Mouse (Mus musculus) intestine, embryonic 15.5 days (tissue): ENCODE data around the gene Dbnl. TPM values are rescaled to one million over a fixed set of nuclear protein-coding genes. Genes with fewer than 3 reads are reported as not detected.

Experiments used
- ATAC-seq: fragments of 200-750 bp; cut with Nextera tagmentation; 2 replicates; pipeline ENCODE4 v1.8.0; 2017; ENCODE audit warnings: moderate TSS enrichment, moderate library complexity
- H3K27ac ChIP-seq: fragments of 300-500 bp; sonication (generic); 2 replicates; pipeline ENCODE4 v1.5.1; 2015; ENCODE audit warnings: mild to moderate bottlenecking, inconsistent platforms
- H3K27me3 ChIP-seq: fragments of 300-500 bp; sonication (generic); replicated peaks from 2 replicates; pipeline ENCODE4 v1.6.1; 2015; ENCODE audit warnings: inconsistent platforms
- H3K36me3 ChIP-seq: fragments of 300-500 bp; sonication (generic); 2 replicates; pipeline ENCODE4 v1.6.1; 2015; ENCODE audit warnings: inconsistent platforms
- H3K4me1 ChIP-seq: fragments of 300-500 bp; sonication (generic); replicated peaks from 2 replicates; pipeline ENCODE4 v1.6.1; 2015; ENCODE audit warnings: inconsistent platforms
- H3K4me2 ChIP-seq: fragments of 300-500 bp; sonication (generic); replicated peaks from 2 replicates; pipeline ENCODE4 v1.6.1; 2015; ENCODE audit warnings: mild to moderate bottlenecking, inconsistent platforms
- H3K4me3 ChIP-seq: fragments of 300-500 bp; sonication (generic); replicated peaks from 2 replicates; pipeline ENCODE4 v1.5.1; 2015; ENCODE audit warnings: inconsistent platforms
- H3K9ac ChIP-seq: fragments of 300-500 bp; sonication (generic); 2 replicates; pipeline ENCODE4 v1.6.1; 2015; ENCODE audit warnings: inconsistent platforms
- H3K9me3 ChIP-seq: fragments of 300-500 bp; sonication (generic); 2 replicates; pipeline ENCODE4 v1.6.1; 2016; ENCODE audit warnings: inconsistent platforms
- WGBS: fragments of 180-500 bp; shearing (Covaris S2); methylation state at CpG from one replicate; pipeline ENCODE4 v1.1.7; 2015; 5-methylcytosine and 5-hydroxymethylcytosine counted together
- polyA plus RNA-seq: library from polyadenylated mRNA; unstranded; fragments of >200 nt; fragmentation: Nextera tagmentation; extraction: Ambion mirVana; gene quantifications from 2 replicates; pipeline ENCODE4 v1.2.1, GENCODE M21; 2015

Gene Dbnl
- polyA plus RNA-seq, 1 experiment from 2014 or later: 127 TPM

GRCm38 (mm10) chr11:5825432-5825831 lies 37.1 kb downstream of the Dbnl start:
- no peak overlapping the region for H3K9ac ChIP-seq
- H3K27me3 ChIP-seq: no peaks in the 10 kb centered on the region
- H3K36me3 ChIP-seq: peaks cover 17% of the 10 kb centered on the region; the same call in 1 of the 2 replicates
- ATAC-seq: no peak
- H3K4me1 ChIP-seq: no peaks in the 10 kb centered on the region
- H3K9me3 ChIP-seq: no peaks in the 10 kb centered on the region
- H3K4me3 ChIP-seq: no peak overlapping the region
- H3K27ac ChIP-seq: no peak overlapping the region
- H3K4me2 ChIP-seq: no peak overlapping the region

DNA sequence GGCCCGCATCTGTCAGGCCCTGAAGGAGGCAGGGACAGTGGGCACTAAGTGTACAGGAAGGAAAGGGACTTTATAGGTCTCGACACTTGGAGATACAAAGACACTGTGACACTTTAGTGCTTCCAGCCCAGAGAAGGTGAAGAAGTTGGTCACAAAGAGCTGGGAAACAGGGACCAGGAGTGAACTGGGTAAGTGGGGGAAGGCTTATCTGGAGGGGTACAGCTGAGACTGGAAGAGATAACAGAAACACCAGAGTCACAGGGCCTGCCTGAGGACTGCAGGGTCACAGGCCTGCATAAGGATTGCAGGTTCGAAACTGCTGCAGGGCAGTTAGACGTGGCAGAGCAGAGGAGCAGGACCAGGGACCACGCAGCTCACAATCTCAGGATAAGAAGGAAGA lies 39.6 kb downstream of the Dbnl start:
- H3K9me3 ChIP-seq: no peaks in the 10 kb centered on the region
- no peak for ATAC-seq
- no peak overlapping the region for H3K4me3 ChIP-seq
- no peak overlapping the region for H3K27ac ChIP-seq
- 95% methylated on average over 5 of the region's 5 CpGs for WGBS
- H3K27me3 ChIP-seq: no peaks in the 10 kb centered on the region
- no peak overlapping the region for H3K9ac ChIP-seq
- H3K4me1 ChIP-seq: no peaks in the 10 kb centered on the region
- H3K4me2 ChIP-seq: no peak overlapping the region
- peaks cover 17% of the 10 kb centered on the region; the same call in 1 of the 2 replicates for H3K36me3 ChIP-seq

DNA sequence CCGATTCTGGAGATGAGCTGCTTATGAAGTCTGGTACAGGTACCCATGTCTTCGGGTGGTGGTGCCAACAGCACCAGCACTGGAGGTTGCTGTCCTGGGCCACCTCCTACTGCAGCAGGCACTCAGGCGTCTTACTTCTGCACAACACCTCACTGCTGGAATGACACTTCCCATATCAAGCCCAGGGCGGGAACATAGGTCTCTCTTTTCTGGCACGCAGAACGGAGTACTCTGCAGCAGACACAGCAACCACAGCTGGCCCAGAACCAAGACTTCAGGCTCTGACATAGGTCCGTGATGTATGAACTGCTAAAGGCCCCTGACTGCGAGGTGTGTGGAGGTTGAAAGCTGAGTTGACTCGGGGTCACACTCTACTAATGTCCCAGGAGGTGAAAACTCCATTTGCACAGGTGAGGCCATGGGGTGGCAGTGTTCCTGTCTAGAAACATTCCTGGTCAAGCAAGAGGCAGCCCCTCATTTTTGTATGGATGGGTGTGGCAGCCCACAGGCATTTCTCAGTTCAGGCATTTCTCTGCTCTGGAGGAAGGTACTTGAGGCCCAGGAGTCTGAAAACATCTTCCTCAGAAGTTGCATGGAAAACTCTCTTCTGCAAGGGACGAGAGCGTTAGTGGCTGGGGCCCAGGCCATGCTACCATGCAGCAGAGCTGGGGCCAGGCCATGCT lies 40.4 kb downstream of the Dbnl start:
- Histone ChIP-seq H3K36me3 (peaks cover 21% of the 10 kb centered on the region; the same call in 1 of the 2 replicates), H3K9me3 (no peaks in the 10 kb centered on the region), H3K4me3 (no peak overlapping the region), H3K27me3 (no peaks in the 10 kb centered on the region), H3K4me2 (no peak overlapping the region), H3K9ac (no peak overlapping the region), H3K27ac (no peak overlapping the region), H3K4me1 (no peaks in the 10 kb centered on the region)
- 88% methylated on average over 11 of the region's 11 CpGs for WGBS
- ATAC-seq: no peak

GRCm38 (mm10) chr11:5829327-5829726 lies 41.0 kb downstream of the Dbnl start:
- Histone ChIP-seq H3K27me3 (no peaks in the 10 kb centered on the region), H3K9ac (no peak overlapping the region), H3K4me3 (no peak overlapping the region), H3K36me3 (peaks cover 22% of the 10 kb centered on the region; the same call in 1 of the 2 replicates), H3K4me1 (no peaks in the 10 kb centered on the region), H3K9me3 (no peaks in the 10 kb centered on the region), H3K4me2 (no peak overlapping the region), H3K27ac (no peak overlapping the region)
- WGBS: 89% methylated on average over 12 of the region's 12 CpGs
- ATAC-seq: no peak

DNA sequence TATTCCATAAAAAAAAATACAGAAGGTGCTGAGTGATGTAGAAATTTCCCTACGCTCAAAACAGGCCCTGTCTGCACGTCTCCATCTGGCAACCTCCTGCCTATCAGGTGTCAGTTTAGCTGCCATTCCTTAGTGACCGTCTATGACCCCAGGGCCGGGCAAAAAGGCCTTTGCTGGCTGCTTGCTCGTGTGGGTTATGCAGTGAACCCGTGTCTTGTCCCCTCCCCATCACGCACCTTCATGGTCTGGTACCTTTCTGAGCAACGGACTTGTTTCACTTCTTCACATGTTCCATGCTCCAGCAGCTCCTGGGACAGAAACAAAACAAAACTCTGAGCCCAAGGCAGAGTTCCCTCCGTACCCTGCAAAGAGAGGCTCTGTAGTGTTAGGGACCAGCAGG lies 46.2 kb downstream of the Dbnl start:
- WGBS: 88% methylated on average over 9 of the region's 9 CpGs
- no peaks in the 10 kb centered on the region for H3K27me3 ChIP-seq
- H3K27ac ChIP-seq: no peak overlapping the region
- no peak overlapping the region for H3K4me2 ChIP-seq
- H3K4me1 ChIP-seq: 0 out of 2 replicates have a peak, but pooled peaks cover 2% of the 10 kb centered on the region
- peaks cover 13% of the 10 kb centered on the region; the same call in 1 of the 2 replicates for H3K36me3 ChIP-seq
- no peak overlapping the region for H3K9ac ChIP-seq
- H3K4me3 ChIP-seq: no peak overlapping the region
- ATAC-seq: no peak
- H3K9me3 ChIP-seq: no peaks in the 10 kb centered on the region

- WGBS: 89% methylated on average over 7 of the region's 7 CpGs
- Histone ChIP-seq H3K4me1 (0 out of 2 replicates have a peak, but pooled peaks cover 2% of the 10 kb centered on the region), H3K4me2 (no peak overlapping the region), H3K36me3 (peaks cover 9% of the 10 kb centered on the region; the same call in 1 of the 2 replicates), H3K4me3 (no peak overlapping the region), H3K9me3 (no peaks in the 10 kb centered on the region), H3K9ac (no peak overlapping the region), H3K27ac (no peak overlapping the region), H3K27me3 (no peaks in the 10 kb centered on the region)
- no peak for ATAC-seq
Measured at GRCm38 (mm10) chr11:5835057-5835456, 46.8 kb downstream of the Dbnl start.

GRCm38 (mm10) chr11:5836126-5836525 lies 47.8 kb downstream of the Dbnl start:
- Histone ChIP-seq H3K4me2 (no peak overlapping the region), H3K27ac (no peak overlapping the region), H3K36me3 (peaks cover 9% of the 10 kb centered on the region; the same call in 1 of the 2 replicates), H3K27me3 (no peaks in the 10 kb centered on the region), H3K9ac (no peak overlapping the region), H3K9me3 (no peaks in the 10 kb centered on the region), H3K4me3 (no peak overlapping the region), H3K4me1 (0 out of 2 replicates have a peak, but pooled peaks cover 2% of the 10 kb centered on the region)
- 61% methylated on average over 1 of the region's 1 CpGs for WGBS
- ATAC-seq: no peak

GRCm38 (mm10) chr11:5837251-5838246 lies 49.3 kb downstream of the Dbnl start, which contains the start of gene Polm:
Polm (minus strand) TSS chr11:5838016.
- H3K9ac ChIP-seq: peak within 1 kb of the TSS; percentile 82
- H3K36me3 ChIP-seq: peaks cover 9% of the 10 kb centered on the region; the same call in 1 of the 2 replicates
- H3K4me1 ChIP-seq: 0 out of 2 replicates have a peak, but pooled peaks cover 2% of the 10 kb centered on the region
- peak within 1 kb of the TSS; percentile 87 for H3K27ac ChIP-seq
- under 1% methylated on average over 63 of the region's 63 CpGs for WGBS
- peak within 1 kb of the TSS; percentile 72 for H3K4me3 ChIP-seq
- no peaks in the 10 kb centered on the region for H3K27me3 ChIP-seq
- H3K4me2 ChIP-seq: peak within 1 kb of the TSS; percentile 86
- peak; percentile 99 for ATAC-seq
- no peaks in the 10 kb centered on the region for H3K9me3 ChIP-seq

DNA sequence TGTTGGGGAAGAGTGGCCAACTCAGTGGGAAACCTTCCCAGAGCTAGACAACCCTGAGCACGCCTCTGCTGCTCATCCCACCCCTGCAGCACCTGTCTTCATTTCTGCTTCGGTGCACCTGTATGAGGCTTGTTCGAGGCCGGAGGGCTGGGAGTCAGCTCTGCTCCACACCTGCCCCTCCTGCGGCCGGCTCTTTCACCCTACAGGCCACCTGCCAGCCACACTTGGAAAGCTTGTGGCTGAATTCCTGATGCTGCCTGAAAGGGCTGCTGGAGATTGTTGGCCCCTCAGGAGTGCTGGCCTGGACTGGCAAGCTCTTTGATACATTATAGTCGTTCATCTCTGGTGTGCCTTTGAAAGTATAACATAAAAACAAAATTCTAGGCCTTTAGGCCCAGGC lies 52.1 kb downstream of the Dbnl start:
- H3K27ac ChIP-seq: no peak overlapping the region
- H3K36me3 ChIP-seq: no peaks in the 10 kb centered on the region
- ATAC-seq: no peak
- H3K4me2 ChIP-seq: no peak overlapping the region
- no peaks in the 10 kb centered on the region for H3K27me3 ChIP-seq
- no peak overlapping the region for H3K4me3 ChIP-seq
- H3K9ac ChIP-seq: no peak overlapping the region
- 86% methylated on average over 7 of the region's 7 CpGs for WGBS
- H3K9me3 ChIP-seq: no peaks in the 10 kb centered on the region
- H3K4me1 ChIP-seq: 0 out of 2 replicates have a peak, but pooled peaks cover 2% of the 10 kb centered on the region

- no peaks in the 10 kb centered on the region for H3K36me3 ChIP-seq
- H3K27ac ChIP-seq: no peak overlapping the region
- H3K9ac ChIP-seq: no peak overlapping the region
- 0 out of 2 replicates have a peak, but pooled peaks cover 2% of the 10 kb centered on the region for H3K4me1 ChIP-seq
- ATAC-seq: no peak
- no peaks in the 10 kb centered on the region for H3K9me3 ChIP-seq
- no peak overlapping the region for H3K4me3 ChIP-seq
- H3K27me3 ChIP-seq: no peaks in the 10 kb centered on the region
- WGBS: 95% methylated on average over 2 of the region's 2 CpGs
- no peak overlapping the region for H3K4me2 ChIP-seq
Measured at GRCm38 (mm10) chr11:5841751-5842150, 53.5 kb downstream of the Dbnl start.

DNA sequence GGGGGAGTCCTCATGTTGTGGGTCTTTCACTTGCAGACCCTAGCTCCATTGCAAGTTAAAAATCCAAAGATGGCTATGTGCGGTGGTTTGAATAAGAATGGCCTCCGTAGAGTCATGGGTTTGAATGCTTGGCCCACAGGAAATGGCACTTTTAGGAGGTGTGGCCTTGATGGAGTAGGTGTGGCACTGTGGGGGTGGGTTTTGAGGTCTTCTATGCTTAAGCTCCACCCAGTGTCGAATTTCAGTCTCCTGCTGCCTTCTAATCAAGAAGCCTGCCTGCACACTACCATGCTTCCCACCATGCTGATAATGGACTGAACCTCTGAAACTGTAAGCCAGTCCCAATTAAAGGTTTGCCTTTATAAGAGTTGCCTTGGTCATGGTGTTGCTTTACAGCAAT lies 54.8 kb downstream of the Dbnl start:
- Histone ChIP-seq H3K27ac (no peak overlapping the region), H3K4me2 (no peak overlapping the region), H3K9ac (no peak overlapping the region), H3K4me3 (no peak overlapping the region), H3K36me3 (no peaks in the 10 kb centered on the region), H3K27me3 (no peaks in the 10 kb centered on the region), H3K9me3 (no peaks in the 10 kb centered on the region), H3K4me1 (no peaks in the 10 kb centered on the region)
- no peak for ATAC-seq
- WGBS: 80% methylated on average over 3 of the region's 3 CpGs

DNA sequence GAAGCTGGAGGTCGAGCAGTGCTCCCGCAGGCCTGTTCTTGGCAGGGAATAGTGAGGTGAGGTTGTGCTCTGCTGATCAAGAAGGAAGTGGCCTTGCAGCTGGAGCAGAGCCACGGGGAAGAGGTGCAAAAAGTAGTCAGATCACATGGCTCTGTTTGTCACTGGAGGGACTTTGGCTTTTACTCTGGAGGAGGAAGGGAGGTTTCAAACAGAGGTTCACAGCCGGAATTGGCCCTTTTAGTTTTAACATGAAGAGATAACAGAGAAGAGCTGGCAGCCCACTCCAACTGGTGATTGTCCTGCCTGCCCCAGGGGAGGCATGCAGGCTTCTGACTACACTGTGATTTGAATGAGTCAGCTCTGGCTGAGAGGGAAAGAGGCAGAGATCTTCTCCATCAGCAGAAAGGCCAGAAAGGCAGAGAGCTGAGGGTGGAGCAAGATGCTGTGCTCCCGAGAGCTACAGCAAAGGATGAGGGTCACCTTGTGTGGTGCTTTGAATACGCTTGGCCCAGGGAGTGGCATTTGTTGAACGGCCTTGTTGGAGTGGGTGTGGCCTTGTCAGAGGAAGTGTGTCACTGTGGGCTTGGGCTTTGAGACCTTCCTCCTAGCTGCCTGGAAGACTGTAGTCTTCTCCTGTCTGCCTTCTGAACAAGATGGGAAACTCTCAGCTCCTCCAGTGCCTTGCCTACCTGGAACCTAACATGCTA lies 58.5 kb downstream of the Dbnl start:
- ATAC-seq: peak; percentile 62; the same call in 1 of the 2 replicates

More for the DNA sequence above, 58.5 kb downstream of the Dbnl start:
- 62% methylated on average over 7 of the region's 7 CpGs for WGBS
- Histone ChIP-seq H3K9me3 (no peaks in the 10 kb centered on the region), H3K9ac (no peak overlapping the region), H3K27ac (no peak overlapping the region), H3K4me3 (no peak overlapping the region), H3K4me2 (no peak overlapping the region), H3K36me3 (no peaks in the 10 kb centered on the region), H3K4me1 (no peaks in the 10 kb centered on the region), H3K27me3 (no peaks in the 10 kb centered on the region)
